Mouse (Mus musculus): ENCODE measurements around the gene Ifi211. TPM values are rescaled to one million over a fixed set of nuclear protein-coding genes. Genes with fewer than 3 reads are reported as not detected.

Ifi211 gene
- total RNA-seq (2023) = not detected

GRCm38 (mm10) chr1:173912548-173913255, at the start of gene Ifi211:
Gene Ifi211 (minus strand): TSS chr1:173913046.

GRCm38 (mm10) chr1:173941924-173942779, 29.3 kb upstream of the Ifi211 start, which contains the start of the genes Mndal and Ifi203:
Gene Mndal (minus strand): TSS chr1:173942491.
Gene Ifi203 (minus strand): TSS chr1:173942672.

Other genes starting within 250 kb of the Ifi211 start
- gene Ifi208, start 239.4 kb downstream of the Ifi211 start, total RNA-seq (2023) = 117 TPM
- 1.4 TPM for gene Ifi207, start 171.3 kb downstream of the Ifi211 start, total RNA-seq (2023)
- gene Ifi204, start 146.1 kb downstream of the Ifi211 start, total RNA-seq (2023) = 7.7 TPM
- gene Mndal, start 29.4 kb upstream of the Ifi211 start, total RNA-seq (2023) = 253 TPM
- 163 TPM for gene Ifi203, start 29.6 kb upstream of the Ifi211 start, total RNA-seq (2023)
- gene Ifi202b, start 69.7 kb upstream of the Ifi211 start, total RNA-seq (2023) = not detected
- 2.1 TPM for gene Ifi205, start 118.8 kb upstream of the Ifi211 start, total RNA-seq (2023)
- not detected for gene Olfr433, start 127.7 kb upstream of the Ifi211 start, total RNA-seq (2023)
- gene Olfr432, start 136.2 kb upstream of the Ifi211 start, total RNA-seq (2023) = not detected
- gene Olfr430, start 153.6 kb upstream of the Ifi211 start, total RNA-seq (2023) = not detected
- not detected for gene Olfr429, start 171.3 kb upstream of the Ifi211 start, total RNA-seq (2023)
- not detected for gene Olfr427, start 183.8 kb upstream of the Ifi211 start, total RNA-seq (2023)
- not detected for gene Olfr231, start 208.1 kb upstream of the Ifi211 start, total RNA-seq (2023)
- gene Olfr424, start 218.5 kb upstream of the Ifi211 start, total RNA-seq (2023) = not detected
- not detected for gene Olfr420, start 242.6 kb upstream of the Ifi211 start, total RNA-seq (2023)

Measured in CD8-positive naive resting alpha-beta T cell, adult 57 days (primary cell).